Mouse (Mus musculus) heart, postnatal 36 days (tissue): Measurements from ENCODE around the gene Clk3. TPM values are rescaled to one million over a fixed set of nuclear protein-coding genes. Genes with fewer than 3 reads are reported as not detected.

ENCODE experiments used
- DNase-seq, 2 experiments: peaks; one replicate each; pipeline ENCODE4 v3.0.0; 2021 to 2022
- intact Hi-C: fragments of 180-260 bp; cut with DNase I; formaldehyde crosslinking; loops from one replicate; pipeline ENCODE4 v1.15.1; 2025
- total RNA-seq, 2 experiments: library from RNA; stranded (reverse); gene quantifications; 2 replicates each; pipeline ENCODE4 v1.2.3; 2021

Gene Clk3
- total RNA-seq, 2 experiments from 2014 or later: 29.4 to 39.8 TPM

- intact Hi-C loops: no loop called here
- no peak for DNase-seq
Measured at GRCm38 (mm10) chr9:57773754-57774153, 8.1 kb upstream of the Clk3 start.

- intact Hi-C loops: no loop called here
- DNase-seq: no peak
Measured at GRCm38 (mm10) chr9:57770836-57771235, 5.2 kb upstream of the Clk3 start.

- intact Hi-C loops: no loop called here
- DNase-seq: no peak
Measured at GRCm38 (mm10) chr9:57770214-57770613, 4.6 kb upstream of the Clk3 start.

DNA sequence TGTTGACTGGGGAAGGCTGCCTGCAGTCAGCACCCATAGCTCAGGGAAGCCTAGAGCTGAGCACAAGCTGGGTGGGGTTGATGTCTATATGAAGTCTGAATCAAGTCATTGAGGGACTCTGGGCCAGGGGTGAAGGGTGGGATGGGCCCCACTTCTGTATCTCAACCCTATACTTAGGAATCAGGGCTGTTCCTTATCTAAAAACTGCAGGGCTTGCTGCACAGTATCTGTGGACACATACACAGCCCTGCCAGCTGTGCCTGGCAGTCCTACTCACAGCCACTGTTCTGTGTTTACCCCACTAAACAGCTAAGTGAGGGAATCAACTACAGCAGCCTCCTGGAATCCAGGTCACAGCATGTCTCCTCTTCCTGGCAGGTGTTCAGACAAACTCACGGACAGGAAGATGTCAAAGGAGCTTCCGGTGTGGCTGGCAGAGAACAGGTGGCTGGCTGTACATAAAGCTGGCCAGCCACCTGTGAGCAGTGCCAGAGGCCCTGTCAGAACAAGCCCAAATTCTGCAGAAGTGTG lies 3.9 kb upstream of the Clk3 start:
- DNase-seq: peak in 1 of 2 experiments; percentile 27
- intact Hi-C loops: loop anchor here (5.0 to 10.0 kb wide), 2 partner anchors 223 to 485 kb away; partner anchors contain the start of gene Stoml1

- intact Hi-C loops: loop anchor here (5.0 to 10.0 kb wide), 2 partner anchors 225 to 488 kb away; partner anchors contain the start of gene Stoml1
- no peak for DNase-seq
Measured at GRCm38 (mm10) chr9:57767231-57767630, 1.6 kb upstream of the Clk3 start.

GRCm38 (mm10) chr9:57766431-57766830 lies 771 bp upstream of the Clk3 start:
- intact Hi-C loops: loop anchor here (5.0 to 10.0 kb wide), 2 partner anchors 226 to 488 kb away; partner anchors contain the start of gene Stoml1

GRCm38 (mm10) chr9:57764974-57765363 lies 691 bp downstream of the Clk3 start:
- intact Hi-C loops: loop anchor here (1.0 to 10.0 kb wide), 5 partner anchors 66 to 490 kb away; partner anchors contain the start of genes Stoml1 and Ubl7
- peak; percentile 96 to 98 for DNase-seq

More at GRCm38 (mm10) chr9:57766431-57766830, 771 bp upstream of the Clk3 start:
- DNase-seq: no peak

DNA sequence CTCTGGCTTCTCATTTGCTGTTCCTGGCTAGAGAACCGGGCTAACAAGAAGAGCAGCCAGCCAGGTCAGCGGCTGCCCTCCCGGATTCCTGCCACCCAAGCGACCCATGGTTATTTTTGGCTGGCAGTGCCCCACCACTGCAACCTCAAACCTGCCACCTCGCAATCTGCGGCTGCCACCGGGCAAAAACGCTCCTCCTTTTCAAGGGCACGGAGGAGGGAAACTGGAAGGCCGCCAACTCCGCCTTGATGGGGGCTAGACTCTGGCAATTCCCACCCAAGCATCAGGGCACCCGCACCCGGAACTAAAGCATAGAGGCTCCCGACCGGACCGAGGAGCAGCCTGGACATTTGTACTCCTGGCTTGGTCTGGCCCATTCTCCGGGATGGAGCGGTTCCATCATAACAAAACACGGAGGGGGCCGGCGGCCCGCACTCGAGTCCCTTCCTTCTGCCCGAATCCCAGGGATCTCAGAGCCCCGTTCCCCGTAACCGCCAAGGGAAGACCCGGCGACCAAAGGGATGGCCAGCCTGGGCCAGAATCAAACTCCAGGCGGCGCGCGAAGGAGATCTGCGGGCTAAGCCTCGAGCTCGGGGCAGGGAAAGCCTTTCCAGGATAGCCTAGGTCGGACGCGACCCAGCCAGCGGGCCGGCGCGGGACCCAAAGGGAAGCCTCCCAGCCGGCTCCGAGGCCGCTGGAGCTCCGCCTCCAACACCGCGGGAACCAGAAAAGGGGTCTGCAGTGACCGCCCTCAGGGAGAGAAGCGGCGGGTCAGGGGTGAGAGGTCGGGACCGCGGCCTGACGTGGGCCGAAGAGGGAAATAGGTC lies 1.3 kb downstream of the Clk3 start:
- DNase-seq: peak; percentile 68 to 69
- intact Hi-C loops: loop anchor here (5.0 to 10.0 kb wide), 3 partner anchors 148 to 490 kb away; partner anchors contain the start of genes Stoml1 and Ubl7

- intact Hi-C loops: loop anchor here (5.0 to 10.0 kb wide), 3 partner anchors 150 to 492 kb away; partner anchors contain the start of genes Stoml1 and Ubl7
- peak; percentile 49 to 54 for DNase-seq
Measured at GRCm38 (mm10) chr9:57762563-57762991, 3.1 kb downstream of the Clk3 start.

DNA sequence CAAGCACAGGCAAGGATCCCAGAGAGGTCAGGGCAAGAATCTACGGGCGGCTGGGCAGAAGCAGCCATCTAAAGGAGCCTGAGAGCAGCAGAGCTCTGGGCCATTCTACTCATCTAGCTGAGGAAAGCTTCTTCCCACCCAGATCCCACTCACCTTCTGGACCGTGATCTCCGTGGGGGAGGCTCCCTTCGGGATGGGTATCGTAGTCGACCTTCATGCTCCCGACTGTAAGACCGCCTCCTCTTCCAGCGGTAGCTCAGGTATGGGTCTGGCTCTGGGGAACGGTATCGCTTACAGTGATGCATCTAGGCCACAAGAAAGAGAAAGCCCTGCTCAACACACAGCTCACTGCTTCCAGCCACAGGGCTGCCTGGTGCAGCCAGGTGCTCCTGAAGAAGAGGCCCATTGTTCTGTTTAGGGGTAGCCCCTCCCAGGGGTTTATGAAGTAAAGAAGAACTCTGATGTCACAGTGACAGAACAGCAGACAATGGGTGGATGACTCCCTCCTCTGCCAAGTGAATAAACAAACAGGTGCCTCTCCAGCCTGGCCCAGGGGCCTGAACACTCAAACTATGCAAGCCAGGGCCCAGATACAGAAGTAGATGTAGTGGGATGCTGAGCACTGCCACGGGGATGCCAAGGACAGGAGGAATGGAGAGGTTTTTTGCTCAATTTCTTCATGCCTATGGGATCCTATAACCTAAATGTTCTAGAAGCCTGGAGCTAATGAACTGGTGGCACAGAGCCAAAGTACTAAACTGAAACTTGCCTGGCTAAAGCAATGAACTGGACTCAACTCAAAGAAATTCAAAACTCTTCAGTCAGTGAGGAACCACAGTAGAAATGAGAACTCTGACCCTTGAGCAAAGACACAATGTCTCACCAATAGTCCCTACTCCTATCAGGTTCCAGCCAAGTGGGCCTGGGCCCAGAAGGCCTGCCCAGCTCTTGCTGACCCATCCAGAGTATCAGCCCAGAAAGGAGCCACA lies 3.8 kb downstream of the Clk3 start:
- intact Hi-C loops: loop anchor here (5.0 to 10.0 kb wide), 3 partner anchors 150 to 493 kb away; partner anchors contain the start of genes Stoml1 and Ubl7
- no peak for DNase-seq

- intact Hi-C loops: loop anchor here (5.0 to 10.0 kb wide), 3 partner anchors 152 to 494 kb away; partner anchors contain the start of genes Stoml1 and Ubl7
- no peak for DNase-seq
Measured at GRCm38 (mm10) chr9:57760416-57761146, 5.1 kb downstream of the Clk3 start.

DNA sequence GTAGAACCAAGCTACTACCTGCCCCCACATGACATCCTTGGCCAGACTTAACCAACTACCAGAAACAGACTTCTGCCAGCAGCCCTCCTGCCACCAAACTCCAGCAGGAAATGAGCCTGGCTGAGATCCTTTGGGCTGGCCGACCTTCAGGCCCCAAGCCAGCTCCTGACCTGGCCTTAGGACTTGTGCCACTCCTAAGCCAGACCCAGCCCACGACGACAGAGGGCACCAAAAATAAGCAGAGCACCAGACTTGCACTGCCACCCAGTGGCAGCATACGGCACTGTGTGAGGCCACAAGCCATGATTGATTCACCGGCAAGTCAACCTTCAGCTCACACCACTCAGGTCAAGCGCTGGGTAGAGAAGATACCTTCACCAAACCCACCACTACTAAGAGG lies 6.4 kb downstream of the Clk3 start:
- intact Hi-C loops: loop anchor here (10.0 kb wide), 1 partner anchor 234 kb away; the partner anchor contains the start of gene Cox5a
- DNase-seq: peak; percentile 69 to 72

- no peak for DNase-seq
- intact Hi-C loops: loop anchor here (10.0 kb wide), 1 partner anchor 234 kb away; the partner anchor contains the start of gene Cox5a
Measured at GRCm38 (mm10) chr9:57758528-57758927, 7.1 kb downstream of the Clk3 start.

GRCm38 (mm10) chr9:57757578-57757977 lies 8.1 kb downstream of the Clk3 start:
- DNase-seq: no peak
- intact Hi-C loops: loop anchor here (10.0 kb wide), 1 partner anchor 233 kb away; the partner anchor contains the start of gene Cox5a

DNA sequence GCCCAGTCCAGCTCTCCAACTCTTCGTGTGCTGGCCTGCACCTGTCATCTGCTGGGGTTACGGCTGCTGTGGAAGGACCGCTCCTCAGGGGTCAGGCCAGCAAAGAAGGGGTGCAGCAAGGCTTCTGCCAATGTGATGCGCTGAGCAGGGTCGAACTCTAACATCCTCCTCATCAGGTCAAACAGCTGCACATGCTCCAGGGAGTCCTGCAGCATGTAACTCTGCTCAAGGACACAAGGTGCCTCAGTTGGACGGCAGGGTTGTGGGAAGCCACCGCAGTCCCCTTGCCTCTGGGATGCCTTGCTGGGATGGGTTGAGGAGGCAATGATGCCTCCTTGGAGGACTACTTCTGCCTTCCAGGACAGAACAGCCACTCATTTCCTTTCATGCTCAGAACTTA lies 14.8 kb downstream of the Clk3 start:
- no peak for DNase-seq
- intact Hi-C loops: loop anchor here (10.0 kb wide), 1 partner anchor 226 kb away; the partner anchor contains the start of gene Cox5a

GRCm38 (mm10) chr9:57748831-57749230 lies 16.8 kb downstream of the Clk3 start:
- no peak for DNase-seq
- intact Hi-C loops: loop anchor here (5.0 kb wide), 1 partner anchor 207 kb away; no protein-coding TSS in a partner anchor

DNA sequence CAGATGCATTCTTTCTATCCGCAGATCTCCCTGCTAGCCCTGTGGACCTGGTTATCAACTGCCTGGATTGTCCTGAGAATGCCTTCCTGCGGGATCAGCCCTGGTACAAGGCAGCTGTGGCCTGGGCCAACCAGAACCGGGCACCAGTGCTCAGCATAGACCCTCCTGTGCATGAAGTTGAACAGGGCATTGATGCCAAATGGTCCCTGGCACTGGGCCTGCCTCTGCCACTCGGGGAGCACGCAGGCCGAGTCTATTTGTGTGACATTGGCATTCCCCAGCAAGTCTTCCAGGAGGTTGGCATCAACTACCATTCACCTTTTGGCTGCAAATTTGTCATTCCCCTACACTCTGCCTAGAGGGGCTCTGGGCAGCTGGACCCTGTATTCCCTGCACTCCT lies 17.5 kb downstream of the Clk3 start:
- peak in 1 of 2 experiments; percentile 38 for DNase-seq
- intact Hi-C loops: loop anchor here (5.0 kb wide), 1 partner anchor 206 kb away; no protein-coding TSS in a partner anchor

- no peak for DNase-seq
- intact Hi-C loops: loop anchor here (5.0 kb wide), 1 partner anchor 205 kb away; no protein-coding TSS in a partner anchor
Measured at GRCm38 (mm10) chr9:57747067-57747466, 18.6 kb downstream of the Clk3 start.
